Mouse (Mus musculus) spleen, embryonic (tissue): ENCODE data around the gene Erc2.
"Not testable (repeated sequence)": the region's sequence is repeated elsewhere in the genome, so short reads cannot be mapped to it uniquely, and the experiment has no call there.

Source experiments
- CTCF ChIA-PET: fragments of 350-600 bp; sonication (Branson Sonifier 250); formaldehyde crosslinking; loops from one replicate; lab custom pipeline; 2022; lab: Charles Lee

Gene Erc2

GRCm38 (mm10) chr14:27622176-27622922 lies at the start of gene Erc2:
Gene Erc2 (plus strand): TSS chr14:27622428.
- CTCF ChIA-PET = no interaction called here

- CTCF ChIA-PET = no interaction called here
Measured at GRCm38 (mm10) chr14:27578443-27578842, 43.8 kb upstream of the Erc2 start.

- CTCF ChIA-PET = not testable (repeated sequence)
Measured at GRCm38 (mm10) chr14:27589616-27590015, 32.6 kb upstream of the Erc2 start.

- CTCF ChIA-PET = no interaction called here
Measured at GRCm38 (mm10) chr14:27592163-27592562, 30.1 kb upstream of the Erc2 start.

GRCm38 (mm10) chr14:27596265-27596664 lies 26.0 kb upstream of the Erc2 start:
- CTCF ChIA-PET = interaction anchor here (0.6 kb wide), 1 partner anchor 20 kb away, joined by 7 read pairs; no protein-coding TSS in a partner anchor

GRCm38 (mm10) chr14:27602136-27602535 lies 20.1 kb upstream of the Erc2 start:
- CTCF ChIA-PET = no interaction called here

GRCm38 (mm10) chr14:27607419-27607818 lies 14.8 kb upstream of the Erc2 start:
- CTCF ChIA-PET = no interaction called here

GRCm38 (mm10) chr14:27613766-27614165 lies 8.5 kb upstream of the Erc2 start:
- CTCF ChIA-PET = no interaction called here

GRCm38 (mm10) chr14:27617286-27617685 lies 4.9 kb upstream of the Erc2 start:
- CTCF ChIA-PET = no interaction called here

GRCm38 (mm10) chr14:27621576-27621975 lies 652 bp upstream of the Erc2 start:
- CTCF ChIA-PET = no interaction called here

GRCm38 (mm10) chr14:27622923-27623219 lies 643 bp downstream of the Erc2 start:
- CTCF ChIA-PET = no interaction called here

GRCm38 (mm10) chr14:27623368-27623767 lies 1.1 kb downstream of the Erc2 start:
- CTCF ChIA-PET = no interaction called here

- CTCF ChIA-PET = no interaction called here
Measured at GRCm38 (mm10) chr14:27628701-27629100, 6.5 kb downstream of the Erc2 start.

GRCm38 (mm10) chr14:27629369-27630012 lies 7.3 kb downstream of the Erc2 start:
- CTCF ChIA-PET = no interaction called here

GRCm38 (mm10) chr14:27630973-27631640 lies 8.9 kb downstream of the Erc2 start:
- CTCF ChIA-PET = no interaction called here

GRCm38 (mm10) chr14:27634761-27635160 lies 12.5 kb downstream of the Erc2 start:
- CTCF ChIA-PET = no interaction called here

- CTCF ChIA-PET = no interaction called here
Measured at GRCm38 (mm10) chr14:27636556-27636955, 14.3 kb downstream of the Erc2 start.

GRCm38 (mm10) chr14:27641382-27641781 lies 19.2 kb downstream of the Erc2 start:
- CTCF ChIA-PET = no interaction called here

- CTCF ChIA-PET = no interaction called here
Measured at GRCm38 (mm10) chr14:27642981-27643380, 20.8 kb downstream of the Erc2 start.

- CTCF ChIA-PET = no interaction called here
Measured at GRCm38 (mm10) chr14:27654670-27655069, 32.4 kb downstream of the Erc2 start.

- CTCF ChIA-PET = no interaction called here
Measured at GRCm38 (mm10) chr14:27658616-27659015, 36.4 kb downstream of the Erc2 start.

- CTCF ChIA-PET = no interaction called here
Measured at GRCm38 (mm10) chr14:27661466-27661865, 39.2 kb downstream of the Erc2 start.

- CTCF ChIA-PET = no interaction called here
Measured at GRCm38 (mm10) chr14:27662251-27662650, 40.0 kb downstream of the Erc2 start.
